Comparison of ENCODE assay signal across 15 mouse cellular contexts in genomic region chr10:25112449-25113171, GRCm38 (mm10).
DNase-seq lines count a peak whose midpoint lies in the region; ATAC-seq lines count a peak whose summit lies in the region.
"Had no signal": no experiment of that assay in that cellular context is flagged by ENCODE, and none has a peak within 500 bp of the region (broad histone marks: within the 10 kb centered on the region; RNA-seq: fewer than 3 reads in every experiment).

No protein-coding gene starts in this region.

- H3K4me3 ChIP-seq in heart, embryonic 10.5 days: no peak overlapping the region
- no peak overlapping the region for H3K4me3 ChIP-seq in forebrain, embryonic 13.5 days
- H3K4me3 ChIP-seq in midbrain, embryonic 10.5 days: no peak overlapping the region
- H3K4me3 ChIP-seq: liver, embryonic 12.5 days; myocyte; stomach, embryonic 15.5 days had no signal

- peak; percentile 71 for DNase-seq in heart, embryonic 10.5 days (ENCODE audit: low spot score)
- DNase-seq in heart, adult 9 months (ENCODE audit: low spot score in 2 of 2): no peak
- DNase-seq in midbrain, embryonic 10.5 days (ENCODE audit: low spot score): no peak
- peak; percentile 47 for DNase-seq in retina, postnatal 1 day
- no peak for DNase-seq in c-Kit-positive CD71-positive TER-119-positive erythroid progenitor cells, embryonic 14.5 days (ENCODE audit: low spot score)
- DNase-seq in thymus, postnatal 0 days (ENCODE audit: low spot score): no peak
- no peak for DNase-seq in kidney, adult 11 months
- DNase-seq: gastrocnemius, postnatal 14 days; lung, postnatal 14 days; right cerebral cortex, postnatal 25 days had no signal

- H3K4me1 ChIP-seq in heart, embryonic 10.5 days: peaks cover 7% of the 10 kb centered on the region; the same call in 1 of the 2 replicates
- peaks cover 16% of the 10 kb centered on the region for H3K4me1 ChIP-seq in forebrain, embryonic 13.5 days
- peaks cover 22% of the 10 kb centered on the region for H3K4me1 ChIP-seq in midbrain, embryonic 10.5 days
- H3K4me1 ChIP-seq: stomach, embryonic 15.5 days had no signal

- H3K9ac ChIP-seq in forebrain, embryonic 13.5 days: no peak overlapping the region
- H3K9ac ChIP-seq: liver, embryonic 12.5 days; stomach, embryonic 15.5 days had no signal

- no peak overlapping the region for H3K27ac ChIP-seq in heart, embryonic 10.5 days
- H3K27ac ChIP-seq in forebrain, embryonic 13.5 days: no peak overlapping the region; the same call in 1 of the 2 replicates
- H3K27ac ChIP-seq in midbrain, embryonic 10.5 days (replicated peaks): peak overlapping the region; percentile 61; the same call in 1 of the 2 replicates
- H3K27ac ChIP-seq: kidney, postnatal 0 days; liver, embryonic 12.5 days; stomach, embryonic 15.5 days had no signal

- peak; percentile 57; the same call in 1 of the 2 replicates for ATAC-seq in forebrain, embryonic 13.5 days
- ATAC-seq: liver, embryonic 12.5 days had no signal

- H3K27me3 ChIP-seq in heart, embryonic 10.5 days (ENCODE audit: insufficient read depth, poor library complexity, severe bottlenecking): no peaks in the 10 kb centered on the region
- H3K27me3 ChIP-seq in forebrain, embryonic 13.5 days: no peaks in the 10 kb centered on the region
- H3K27me3 ChIP-seq in midbrain, embryonic 10.5 days (ENCODE audit: low read depth, poor library complexity, severe bottlenecking): no peaks in the 10 kb centered on the region
- H3K27me3 ChIP-seq: liver, embryonic 12.5 days; stomach, embryonic 15.5 days had no signal

- H3K9me3 ChIP-seq in heart, embryonic 10.5 days: no peaks in the 10 kb centered on the region
- no peaks in the 10 kb centered on the region for H3K9me3 ChIP-seq in forebrain, embryonic 13.5 days (replicated peaks)
- H3K9me3 ChIP-seq in midbrain, embryonic 10.5 days (replicated peaks): no peaks in the 10 kb centered on the region
- H3K9me3 ChIP-seq: liver, embryonic 12.5 days; stomach, embryonic 15.5 days had no signal

- no peaks in the 10 kb centered on the region for H3K36me3 ChIP-seq in heart, embryonic 10.5 days
- no peaks in the 10 kb centered on the region for H3K36me3 ChIP-seq in forebrain, embryonic 13.5 days (ENCODE audit: poor library complexity, severe bottlenecking)
- no peaks in the 10 kb centered on the region for H3K36me3 ChIP-seq in midbrain, embryonic 10.5 days
- H3K36me3 ChIP-seq: liver, embryonic 12.5 days; stomach, embryonic 15.5 days had no signal

- no peak overlapping the region for H3K4me2 ChIP-seq in forebrain, embryonic 13.5 days
- H3K4me2 ChIP-seq: liver, embryonic 12.5 days; stomach, embryonic 15.5 days had no signal

- 63% methylated on average over 12 of the region's 12 CpGs for WGBS in heart, embryonic 10.5 days
- 33% methylated on average over 12 of the region's 12 CpGs for WGBS in forebrain, embryonic 13.5 days
- WGBS in midbrain, embryonic 10.5 days: 56% methylated on average over 12 of the region's 12 CpGs

Comparison
In these comparisons a context has a peak if more than half of its experiments do, and no peak if none do; other contexts are left out.
1. DNase-seq: peak in heart, embryonic 10.5 days (single experiment) and retina, postnatal 1 day (single experiment); none in heart, adult 9 months (0 of 2), midbrain, embryonic 10.5 days (single experiment), c-Kit-positive CD71-positive TER-119-positive erythroid progenitor cells, embryonic 14.5 days (single experiment), thymus, postnatal 0 days (single experiment) and kidney, adult 11 months (single experiment).